In genomic region chr2:90624339-90624738, GRCm38 (mm10) we compare ENCODE assay signal across 8 mouse cellular contexts. TPM values are rescaled to one million over a fixed set of nuclear protein-coding genes. Genes with fewer than 3 reads are reported as not detected.
DNase-seq lines count a peak whose midpoint lies in the region; ATAC-seq and TF ChIP-seq lines count a peak whose summit lies in the region.

No protein-coding gene starts in this region.

- no peaks in the 10 kb centered on the region for H3K4me1 ChIP-seq in stomach, postnatal 0 days (replicated peaks; ENCODE audit: control insufficient read depth, insufficient read depth)

- TF ChIP-seq EP300 in stomach, postnatal 0 days (optimal IDR thresholded peaks at IDR 0.05): no peak

- TF ChIP-seq CTCF in stomach, postnatal 0 days (IDR thresholded peaks at IDR 0.05; ENCODE audit: low read depth): no peak

- H3K27ac ChIP-seq in stomach, postnatal 0 days (replicated peaks): no peak overlapping the region

- no peak overlapping the region for H3K4me3 ChIP-seq in stomach, postnatal 0 days (ENCODE audit: low read depth, low read length)

- H3K9ac ChIP-seq in stomach, postnatal 0 days (ENCODE audit: low read length): no peak overlapping the region

- DNase-seq in cerebellum, adult 11 months: peak; percentile 21
- DNase-seq in urinary bladder, postnatal 14 days (ENCODE audit: low spot score): peak; percentile 46
- DNase-seq in urinary bladder, postnatal 25 days (ENCODE audit: low spot score): no peak
- DNase-seq in kidney, postnatal 10 days: peak; percentile 78
- DNase-seq in stomach, postnatal 0 days (ENCODE audit: low spot score): peak; percentile 58
- DNase-seq in layer of hippocampus, adult 8-10 months (ENCODE audit: low spot score in 2 of 2): no peak
- no peak for DNase-seq in left cerebral cortex, adult 8-10 months (ENCODE audit: low spot score in 2 of 2)

- ATAC-seq in cerebellum, adult (ENCODE audit: insufficient number of reproducible peaks, low FRiP score, low TSS enrichment): no peak
- 0 out of 2 replicates have a peak, but pooled peaks have one; percentile 49 for ATAC-seq in stomach, postnatal 0 days (ENCODE audit: low FRiP score, low TSS enrichment)

- H3K36me3 ChIP-seq in stomach, postnatal 0 days (ENCODE audit: control insufficient read depth, insufficient read depth, low read length): no peaks in the 10 kb centered on the region

- H3K9me3 ChIP-seq in stomach, postnatal 0 days (ENCODE audit: control insufficient read depth, low read length): no peaks in the 10 kb centered on the region

- H3K27me3 ChIP-seq in stomach, postnatal 0 days (ENCODE audit: control insufficient read depth, insufficient read depth, low read length): no peaks in the 10 kb centered on the region

- H3K4me2 ChIP-seq in stomach, postnatal 0 days (replicated peaks; ENCODE audit: low read depth): no peak overlapping the region

- 22% methylated on average over 4 of the region's 4 CpGs for WGBS in stomach, postnatal 0 days

RNA-seq across cellular contexts. Expression of gene Ptprj, which starts 43.9 kb away (rescaled TPM):
- polyA plus RNA-seq in stomach, postnatal 0 days (2015; fragmentation: Nextera tagmentation; extraction: Ambion mirVana): 2.1 and 2.2 TPM in 2 replicates
- 100 to 1,000 TPM; 108 to 115 (median 111) TPM for total RNA-seq in layer of hippocampus, adult 8-10 months (2022)
- total RNA-seq in left cerebral cortex, adult 8-10 months (2022): 100 to 1,000 TPM in 1 of 4 experiments, 10 to 100 TPM in 3; 90.8 to 104 (median 95.0) TPM

RNA-seq across cellular contexts. Expression of gene Nup160, which starts 52.7 kb away (rescaled TPM):
- 8.1 and 8.4 TPM in 2 replicates for polyA plus RNA-seq in stomach, postnatal 0 days (2015; fragmentation: Nextera tagmentation; extraction: Ambion mirVana)
- 10 to 100 TPM; 17.8 to 27.1 (median 22.5) TPM for total RNA-seq in layer of hippocampus, adult 8-10 months (2022)
- 10 to 100 TPM; 19.2 to 25.0 (median 20.2) TPM for total RNA-seq in left cerebral cortex, adult 8-10 months (2022)

Comparison
In these comparisons a context has a peak if more than half of its experiments do, and no peak if none do; other contexts are left out.
1. DNase-seq: peak in cerebellum, adult 11 months (single experiment), urinary bladder, postnatal 14 days (single experiment), kidney, postnatal 10 days (single experiment) and stomach, postnatal 0 days (single experiment); none in urinary bladder, postnatal 25 days (single experiment), layer of hippocampus, adult 8-10 months (0 of 2) and left cerebral cortex, adult 8-10 months (0 of 2).